Mouse (Mus musculus) heart, embryonic 11.5 days (tissue): Measurements from ENCODE around the gene Dhx37. TPM values are rescaled to one million over a fixed set of nuclear protein-coding genes. Genes with fewer than 3 reads are reported as not detected.
A peak's percentile ranks its signal among the peaks of the same experiment; 100 is the strongest.
"Not testable (repeated sequence)": the region's sequence is repeated elsewhere in the genome, so short reads cannot be mapped to it uniquely, and the experiment has no call there.

Experiments
- ATAC-seq: fragments of 200-750 bp; cut with Nextera tagmentation; replicated peaks from 2 replicates; pipeline ENCODE4 v1.8.0; 2017; ENCODE audit warnings: moderate library complexity; ENCODE audit not compliant: insufficient number of reproducible peaks, low FRiP score, low TSS enrichment
- H3K27ac ChIP-seq: fragments of 300-500 bp; sonication (generic); 2 replicates; pipeline ENCODE4 v1.5.1; 2014; ENCODE audit warnings: mild to moderate bottlenecking, low read depth, low read length
- H3K27me3 ChIP-seq: fragments of 300-500 bp; sonication (generic); 2 replicates; pipeline ENCODE4 v1.6.1; 2014; ENCODE audit warnings: mild to moderate bottlenecking, low read length, mixed read lengths; ENCODE audit not compliant: control insufficient read depth, insufficient read depth
- H3K36me3 ChIP-seq: fragments of 300-500 bp; sonication (generic); 2 replicates; pipeline ENCODE4 v1.6.1; 2014; ENCODE audit warnings: mild to moderate bottlenecking, low read length, moderate library complexity, mixed read lengths; ENCODE audit not compliant: control insufficient read depth, insufficient read depth
- H3K4me1 ChIP-seq: fragments of 300-500 bp; sonication (generic); 2 replicates; pipeline ENCODE4 v1.6.1; 2014; ENCODE audit warnings: low read length; ENCODE audit not compliant: control insufficient read depth, insufficient read depth
- H3K4me2 ChIP-seq: fragments of 300-500 bp; sonication (generic); 2 replicates; pipeline ENCODE4 v1.6.1; 2014; ENCODE audit warnings: mild to moderate bottlenecking, moderate library complexity
- H3K4me3 ChIP-seq: fragments of 300-500 bp; sonication (generic); 2 replicates; pipeline ENCODE4 v1.5.1; 2014; ENCODE audit warnings: low read depth, low read length
- H3K9ac ChIP-seq: fragments of 300-500 bp; sonication (generic); 2 replicates; pipeline ENCODE4 v1.6.1; 2014; ENCODE audit warnings: mild to moderate bottlenecking, low read depth, low read length, moderate library complexity
- H3K9me3 ChIP-seq: fragments of 300-500 bp; sonication (generic); replicated peaks from 2 replicates; pipeline ENCODE4 v1.6.1; 2016; ENCODE audit warnings: low read length; ENCODE audit not compliant: control insufficient read depth
- WGBS: fragments of 180-500 bp; shearing (Covaris S2); extraction: QIAGEN DNeasy Blood & Tissue Kit; methylation state at CpG from one replicate; pipeline ENCODE4 v1.1.7; 2014; ENCODE audit not compliant: insufficient replicate concordance; 5-methylcytosine and 5-hydroxymethylcytosine counted together
- polyA plus RNA-seq: library from polyadenylated mRNA; unstranded; fragments of >200 nt; fragmentation: Nextera tagmentation; extraction: Ambion mirVana; gene quantifications from 2 replicates; pipeline ENCODE4 v1.2.1, GENCODE M21; 2014

Dhx37 gene
- polyA plus RNA-seq, 1 experiment from 2014 or later: 10.6 TPM

GRCm38 (mm10) chr5:125426343-125426742 lies 7.6 kb downstream of the Dhx37 start:
- H3K9ac ChIP-seq: no peak overlapping the region
- H3K27me3 ChIP-seq: no peaks in the 10 kb centered on the region
- H3K27ac ChIP-seq: peak overlapping the region; percentile 46; the same call in 1 of the 2 replicates
- H3K9me3 ChIP-seq: no peaks in the 10 kb centered on the region
- H3K4me2 ChIP-seq: no peak overlapping the region
- ATAC-seq: no peak
- H3K4me3 ChIP-seq: no peak overlapping the region
- peaks cover 52% of the 10 kb centered on the region for H3K36me3 ChIP-seq
- H3K4me1 ChIP-seq: no peaks in the 10 kb centered on the region
- 88% methylated on average over 10 of the region's 10 CpGs for WGBS

- Histone ChIP-seq H3K9ac (no peak overlapping the region), H3K36me3 (peaks cover 52% of the 10 kb centered on the region), H3K4me2 (no peak overlapping the region), H3K27ac (peak overlapping the region; percentile 22; the same call in 1 of the 2 replicates), H3K4me3 (no peak overlapping the region), H3K9me3 (no peaks in the 10 kb centered on the region), H3K4me1 (no peaks in the 10 kb centered on the region), H3K27me3 (no peaks in the 10 kb centered on the region)
- 92% methylated on average over 10 of the region's 10 CpGs for WGBS
- ATAC-seq: no peak
Measured at GRCm38 (mm10) chr5:125425698-125426276, 8.1 kb downstream of the Dhx37 start.

- H3K36me3 ChIP-seq: peaks cover 56% of the 10 kb centered on the region
Measured at GRCm38 (mm10) chr5:125419124-125419523, 14.8 kb downstream of the Dhx37 start.

GRCm38 (mm10) chr5:125418636-125419035 lies 15.3 kb downstream of the Dhx37 start:
- ATAC-seq: no peak
- H3K27me3 ChIP-seq: no peaks in the 10 kb centered on the region
- 89% methylated on average over 12 of the region's 12 CpGs for WGBS
- H3K9ac ChIP-seq: no peak overlapping the region
- no peak overlapping the region for H3K27ac ChIP-seq
- no peak overlapping the region for H3K4me2 ChIP-seq
- no peaks in the 10 kb centered on the region for H3K9me3 ChIP-seq
- no peak overlapping the region for H3K4me3 ChIP-seq
- peaks cover 56% of the 10 kb centered on the region for H3K36me3 ChIP-seq
- no peaks in the 10 kb centered on the region for H3K4me1 ChIP-seq

More at GRCm38 (mm10) chr5:125419124-125419523, 14.8 kb downstream of the Dhx37 start:
- no peaks in the 10 kb centered on the region for H3K27me3 ChIP-seq
- WGBS: 83% methylated on average over 11 of the region's 11 CpGs
- no peak for ATAC-seq
- no peak overlapping the region for H3K4me2 ChIP-seq
- H3K4me1 ChIP-seq: no peaks in the 10 kb centered on the region
- no peak overlapping the region for H3K27ac ChIP-seq
- no peak overlapping the region for H3K9ac ChIP-seq
- H3K9me3 ChIP-seq: no peaks in the 10 kb centered on the region
- no peak overlapping the region for H3K4me3 ChIP-seq

- no peaks in the 10 kb centered on the region for H3K9me3 ChIP-seq
- no peak overlapping the region for H3K27ac ChIP-seq
- no peak overlapping the region for H3K4me2 ChIP-seq
- no peak overlapping the region for H3K4me3 ChIP-seq
- ATAC-seq: no peak
- no peak overlapping the region for H3K9ac ChIP-seq
- WGBS: 89% methylated on average over 8 of the region's 8 CpGs
- peaks cover 40% of the 10 kb centered on the region for H3K36me3 ChIP-seq
- H3K4me1 ChIP-seq: no peaks in the 10 kb centered on the region
- H3K27me3 ChIP-seq: no peaks in the 10 kb centered on the region
Measured at GRCm38 (mm10) chr5:125416183-125416582, 17.7 kb downstream of the Dhx37 start.

GRCm38 (mm10) chr5:125413763-125414162 lies 20.2 kb downstream of the Dhx37 start:
- no peak overlapping the region for H3K4me2 ChIP-seq
- peaks cover 31% of the 10 kb centered on the region for H3K36me3 ChIP-seq
- H3K27ac ChIP-seq: peak overlapping the region; percentile 54; the same call in 1 of the 2 replicates
- peaks cover 10% of the 10 kb centered on the region for H3K4me1 ChIP-seq
- no peaks in the 10 kb centered on the region for H3K27me3 ChIP-seq
- H3K9me3 ChIP-seq: no peaks in the 10 kb centered on the region
- no peak overlapping the region for H3K4me3 ChIP-seq
- H3K9ac ChIP-seq: no peak overlapping the region
- WGBS: 59% methylated on average over 4 of the region's 4 CpGs
- no peak for ATAC-seq

GRCm38 (mm10) chr5:125412536-125412935 lies 21.4 kb downstream of the Dhx37 start:
- peaks cover 23% of the 10 kb centered on the region for H3K36me3 ChIP-seq
- not testable (repeated sequence) for H3K9me3 ChIP-seq, H3K4me3 ChIP-seq, H3K27me3 ChIP-seq, H3K9ac ChIP-seq, H3K4me1 ChIP-seq, ATAC-seq, H3K27ac ChIP-seq, H3K4me2 ChIP-seq
- WGBS: 87% methylated on average over 8 of the region's 8 CpGs

- Histone ChIP-seq H3K36me3 (peaks cover 23% of the 10 kb centered on the region), H3K9me3 (no peaks in the 10 kb centered on the region), H3K27ac (no peak overlapping the region), H3K9ac (no peak overlapping the region), H3K4me2 (no peak overlapping the region), H3K4me1 (peaks cover 10% of the 10 kb centered on the region), H3K4me3 (no peak overlapping the region), H3K27me3 (no peaks in the 10 kb centered on the region)
- no peak for ATAC-seq
- 49% methylated on average over 5 of the region's 5 CpGs for WGBS
Measured at GRCm38 (mm10) chr5:125411972-125412530, 21.9 kb downstream of the Dhx37 start.
